Mouse (Mus musculus) kidney, adult 2 months (tissue): ENCODE data around the gene Rab11fip5. TPM values are rescaled to one million over a fixed set of nuclear protein-coding genes. Genes with fewer than 3 reads are reported as not detected.

Source experiments
- DNase-seq: peaks from one replicate; pipeline ENCODE4 v3.0.0; 2021
- H3K27ac ChIP-seq: fragments of 200-500 bp; 2 replicates; pipeline ENCODE4 v1.5.1; 2012; ENCODE audit warnings: low read depth, low read length, control low read depth, inconsistent platforms; ENCODE audit not compliant: insufficient read depth
- H3K27me3 ChIP-seq: fragments of 200-500 bp; replicated peaks from 2 replicates; pipeline ENCODE4 v1.6.1; 2012; ENCODE audit warnings: mild to moderate bottlenecking, moderate library complexity, low read length, inconsistent platforms; ENCODE audit not compliant: control insufficient read depth, insufficient read depth
- H3K36me3 ChIP-seq: fragments of 200-500 bp; 2 replicates; pipeline ENCODE4 v1.6.1; 2012; ENCODE audit warnings: mild to moderate bottlenecking, moderate library complexity, low read length, inconsistent platforms; ENCODE audit not compliant: control insufficient read depth, insufficient read depth
- H3K4me1 ChIP-seq: fragments of 200-500 bp; 2 replicates; pipeline ENCODE4 v1.6.1; 2011; ENCODE audit warnings: low read length; ENCODE audit not compliant: control insufficient read depth, insufficient read depth
- H3K4me3 ChIP-seq: fragments of 200-500 bp; 2 replicates; pipeline ENCODE4 v1.5.1; 2011; ENCODE audit warnings: mild to moderate bottlenecking, low read depth, low read length, control low read depth; ENCODE audit not compliant: insufficient read depth
- CTCF ChIP-seq: fragments of 200-500 bp; conservative IDR thresholded peaks from 2 replicates; pipeline ENCODE4 v1.5.1; 2011; ENCODE audit warnings: low read depth, mild to moderate bottlenecking, control low read depth, low read length, moderate library complexity, mixed read lengths; ENCODE audit not compliant: insufficient read depth, insufficient read length
- POLR2A ChIP-seq: fragments of 200-500 bp; IDR thresholded peaks from one replicate; pipeline ENCODE4 v1.6.1; 2011; ENCODE audit warnings: low read depth, low read length, control low read depth
- WGBS: fragments of 180-500 bp; shearing (Covaris S2); methylation state at CpG from one replicate; pipeline ENCODE4 v1.1.7; 2018; 5-methylcytosine and 5-hydroxymethylcytosine counted together
- polyA plus RNA-seq: library from polyadenylated mRNA; depleted of rRNA; stranded (reverse); fragments of >200 nt; gene quantifications from 2 replicates; pipeline ENCODE4 v1.2.3, GENCODE M21; 2012

Rab11fip5 gene
- polyA plus RNA-seq, 1 experiment = 56.8 TPM

DNA sequence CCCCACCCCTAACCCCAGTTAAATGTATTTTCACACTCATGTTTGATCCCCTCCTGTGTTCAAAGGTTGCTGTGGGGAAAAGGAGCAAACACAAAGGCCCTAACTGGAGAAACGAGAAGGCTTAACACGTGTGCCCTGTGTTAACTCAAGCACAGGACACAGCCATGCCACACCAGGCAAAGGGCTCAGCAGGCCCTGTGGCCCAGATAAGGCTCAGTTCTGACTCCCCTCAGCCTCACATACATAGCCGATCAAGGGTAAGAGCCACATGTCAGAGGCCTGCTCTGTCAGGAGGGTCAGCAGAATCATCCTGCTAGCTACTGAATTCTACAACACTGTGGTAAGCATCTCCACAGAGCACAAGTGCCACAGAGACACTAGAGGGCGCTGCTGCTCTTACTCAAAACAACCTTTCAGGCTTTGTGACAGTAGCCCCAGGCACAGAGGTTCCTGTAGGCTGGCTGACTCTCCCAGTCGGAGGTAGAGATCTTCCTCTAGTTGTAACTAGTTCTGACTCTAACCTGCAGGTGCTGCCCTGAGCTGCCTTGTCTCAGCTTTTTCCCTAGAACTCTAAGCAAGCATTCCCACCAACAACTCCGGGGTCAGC is 28.3 kb downstream of the Rab11fip5 start:
- no peak overlapping the region for H3K4me3 ChIP-seq
- no peaks in the 10 kb centered on the region for H3K36me3 ChIP-seq
- WGBS = 36% methylated on average over 6 of the region's 6 CpGs
- DNase-seq = peak; percentile 92
- H3K27ac ChIP-seq = no peak overlapping the region; the same call in 1 of the 2 replicates
- TF ChIP-seq CTCF (peak; percentile 99), POLR2A (no peak)
- H3K27me3 ChIP-seq = no peaks in the 10 kb centered on the region
- peaks cover 13% of the 10 kb centered on the region for H3K4me1 ChIP-seq

DNA sequence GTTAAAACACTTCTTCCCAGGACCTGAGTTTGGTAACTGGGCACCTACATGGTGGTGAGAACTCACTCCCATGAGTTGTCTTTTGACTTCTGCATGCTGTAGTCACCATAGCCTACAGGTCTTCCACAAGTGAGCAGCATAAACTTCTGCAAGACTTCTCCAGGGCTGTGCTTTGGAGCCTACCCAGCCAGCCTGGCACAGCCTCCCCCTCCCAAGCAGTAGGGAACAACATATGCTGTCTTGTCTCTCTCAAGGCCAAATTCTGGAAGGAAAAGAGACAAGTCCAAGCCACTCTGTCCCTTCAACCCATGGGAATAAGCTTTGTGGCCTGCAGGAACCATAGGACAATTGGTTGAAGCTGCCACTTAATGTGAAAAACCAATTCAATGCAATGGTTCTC is 29.5 kb downstream of the Rab11fip5 start:
- Histone ChIP-seq H3K27me3 (no peaks in the 10 kb centered on the region), H3K4me1 (peaks cover 13% of the 10 kb centered on the region), H3K27ac (no peak overlapping the region), H3K36me3 (no peaks in the 10 kb centered on the region), H3K4me3 (no peak overlapping the region)
- no peak for DNase-seq
- no peak for TF ChIP-seq CTCF
- TF ChIP-seq POLR2A = no peak

DNA sequence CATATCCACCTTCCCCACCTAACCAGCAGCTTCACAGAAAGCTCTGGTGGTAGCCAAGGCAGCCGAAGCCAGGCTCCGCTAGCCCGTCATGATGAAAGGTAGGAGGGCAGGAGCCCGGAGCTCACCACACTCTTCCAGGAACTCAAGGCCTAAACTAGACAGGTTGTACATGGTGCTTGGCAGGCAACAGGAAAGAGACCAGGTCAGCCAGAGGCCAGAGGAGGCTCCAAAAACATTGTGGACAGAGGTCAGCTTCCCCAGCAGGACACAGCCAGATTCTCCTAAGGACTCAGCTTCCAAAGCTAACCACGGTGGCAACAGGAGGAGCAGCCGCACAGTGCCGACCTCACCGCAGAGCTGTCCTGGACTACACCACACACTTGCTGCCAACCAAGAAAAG is 31.4 kb downstream of the Rab11fip5 start:
- Histone ChIP-seq H3K4me3 (no peak overlapping the region), H3K27ac (no peak overlapping the region), H3K36me3 (no peaks in the 10 kb centered on the region), H3K4me1 (no peaks in the 10 kb centered on the region), H3K27me3 (no peaks in the 10 kb centered on the region)
- WGBS = 52% methylated on average over 8 of the region's 8 CpGs
- DNase-seq = peak; percentile 82
- TF ChIP-seq POLR2A (no peak), CTCF (no peak)

DNA sequence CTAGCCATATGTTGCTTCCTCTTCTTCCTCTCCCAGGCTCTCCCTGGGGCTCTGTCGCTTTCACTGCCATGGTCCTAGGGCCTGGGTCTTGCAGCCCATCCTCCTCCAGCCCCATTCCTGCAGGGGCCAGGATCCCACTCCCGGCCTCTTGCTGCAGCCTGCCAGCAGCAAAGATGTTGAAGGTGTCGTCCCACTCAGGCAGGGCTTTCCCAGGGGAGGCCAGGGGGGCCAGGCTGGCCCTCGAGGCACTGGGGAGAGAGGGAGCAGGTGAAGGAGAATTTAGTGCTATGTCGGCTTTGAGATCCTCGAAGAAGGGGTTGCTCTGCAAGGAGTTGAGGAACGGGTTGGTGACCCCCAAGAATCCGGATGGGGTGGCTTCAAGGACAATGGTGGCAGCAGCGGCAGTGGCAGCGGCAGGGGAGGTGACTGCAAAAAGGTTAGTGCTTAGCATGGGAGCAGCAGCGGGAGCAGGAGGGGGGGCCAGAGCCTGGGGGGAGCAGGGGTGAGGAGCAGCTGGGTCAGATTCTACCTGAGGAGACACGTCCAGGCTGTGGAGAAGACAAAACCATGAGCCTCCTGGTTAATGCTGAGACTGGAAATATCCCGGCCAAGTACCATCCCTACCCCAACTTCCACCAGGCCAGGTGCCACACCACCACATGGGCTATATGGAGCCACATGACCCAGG is 32.5 kb downstream of the Rab11fip5 start:
- no peak for DNase-seq
- TF ChIP-seq POLR2A (no peak), CTCF (no peak)
- no peak overlapping the region for H3K4me3 ChIP-seq
- H3K36me3 ChIP-seq = no peaks in the 10 kb centered on the region
- no peaks in the 10 kb centered on the region for H3K4me1 ChIP-seq
- H3K27me3 ChIP-seq = no peaks in the 10 kb centered on the region
- 78% methylated on average over 13 of the region's 13 CpGs for WGBS
- no peak overlapping the region for H3K27ac ChIP-seq

DNA sequence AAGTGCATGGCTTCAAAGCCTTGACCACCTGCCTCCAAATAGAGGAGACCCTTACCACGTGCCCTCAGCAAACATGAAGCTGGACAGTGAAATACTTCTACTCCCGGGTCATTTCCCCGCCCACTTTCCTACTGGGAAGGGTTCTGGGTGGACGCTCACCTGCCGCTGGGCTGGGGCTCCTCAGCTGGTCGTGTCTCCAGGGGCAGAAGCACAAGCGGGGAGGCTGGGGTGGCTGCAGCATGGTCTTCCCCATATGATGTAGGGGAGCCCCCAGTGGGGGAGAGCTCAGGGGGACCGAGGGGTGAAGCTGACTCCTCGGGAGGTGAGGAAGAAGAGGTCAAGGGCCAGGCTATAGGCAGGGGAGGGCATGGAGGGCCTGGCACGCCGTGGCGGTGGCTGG is 34.2 kb downstream of the Rab11fip5 start:
- no peak for TF ChIP-seq CTCF
- no peak for TF ChIP-seq POLR2A
- WGBS = 70% methylated on average over 12 of the region's 12 CpGs
- no peak for DNase-seq
- Histone ChIP-seq H3K4me3 (no peak overlapping the region), H3K27ac (no peak overlapping the region), H3K4me1 (no peaks in the 10 kb centered on the region), H3K36me3 (no peaks in the 10 kb centered on the region), H3K27me3 (no peaks in the 10 kb centered on the region)

DNA sequence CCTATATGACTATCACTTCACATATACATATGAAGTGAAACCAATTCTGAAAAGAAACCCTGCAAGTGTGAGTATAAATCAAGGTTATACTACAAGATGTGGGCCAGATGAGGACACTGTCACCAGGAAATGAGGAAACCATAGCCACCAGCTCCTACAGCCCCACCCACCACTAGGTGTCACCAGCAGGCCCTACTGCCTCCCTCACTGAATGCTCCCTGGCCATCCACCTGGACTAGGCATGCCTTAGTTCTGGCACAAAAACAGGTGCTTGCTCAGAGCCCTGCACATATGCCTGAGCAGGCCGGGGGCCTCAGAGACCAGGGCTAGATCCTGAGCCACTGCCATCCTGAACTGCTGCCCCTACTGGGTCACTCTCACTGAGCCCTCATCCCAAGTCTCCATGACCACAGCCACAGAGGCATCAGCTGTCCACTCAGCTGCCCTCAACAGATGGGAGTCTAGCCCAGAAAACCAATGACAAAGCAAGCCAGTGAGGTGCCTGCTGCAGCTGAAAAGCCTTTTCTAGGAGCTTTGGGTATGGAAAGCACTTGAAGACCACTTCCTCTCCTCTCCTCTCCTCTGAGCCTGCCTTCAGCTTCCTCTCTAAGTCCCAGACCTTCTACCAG is 35.0 kb downstream of the Rab11fip5 start:
- 0 out of 2 replicates have a peak, but pooled peaks cover 3% of the 10 kb centered on the region for H3K4me1 ChIP-seq
- no peaks in the 10 kb centered on the region for H3K36me3 ChIP-seq
- peak; percentile 78 for DNase-seq
- WGBS = 65% methylated on average over 1 of the region's 1 CpGs
- TF ChIP-seq POLR2A (no peak), CTCF (peak; percentile 87)
- H3K27ac ChIP-seq = no peak overlapping the region
- H3K27me3 ChIP-seq = no peaks in the 10 kb centered on the region
- H3K4me3 ChIP-seq = no peak overlapping the region

DNA sequence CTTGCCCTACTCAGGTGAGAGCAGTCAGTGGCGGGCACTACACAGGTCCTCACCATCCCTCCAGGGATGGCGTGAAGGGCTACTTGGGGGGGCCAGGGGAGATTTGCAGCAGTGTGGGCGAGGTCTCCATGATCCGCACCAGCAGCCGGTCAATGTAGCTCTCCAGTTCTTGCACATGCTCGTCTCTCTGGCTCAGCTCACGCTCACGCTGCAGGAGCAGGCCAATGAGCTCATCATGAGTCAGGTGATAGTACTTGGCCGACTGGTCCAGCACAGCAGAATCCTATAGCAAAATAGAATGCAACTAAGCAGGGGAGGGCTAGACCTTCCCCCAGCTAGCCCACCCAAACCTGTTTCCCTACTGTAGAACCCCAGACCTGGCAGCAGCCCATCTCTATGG is 37.5 kb downstream of the Rab11fip5 start:
- DNase-seq = no peak
- H3K27me3 ChIP-seq = no peaks in the 10 kb centered on the region
- H3K27ac ChIP-seq = no peak overlapping the region
- no peak overlapping the region for H3K4me3 ChIP-seq
- 85% methylated on average over 9 of the region's 9 CpGs for WGBS
- no peak for TF ChIP-seq CTCF
- peaks cover 3% of the 10 kb centered on the region; the same call in 1 of the 2 replicates for H3K4me1 ChIP-seq
- no peaks in the 10 kb centered on the region for H3K36me3 ChIP-seq
